Mouse (Mus musculus): ENCODE results near the gene Art3. TPM values are rescaled to one million over a fixed set of nuclear protein-coding genes. Genes with fewer than 3 reads are reported as not detected.

The Art3 gene
- polyA plus RNA-seq, 1 experiment from 2014 or later: 5.2 TPM

GRCm38 (mm10) chr5:92318119-92318518 lies 13.5 kb upstream of the Art3 start:
- H3K9ac ChIP-seq: no peak overlapping the region
- H3K9me3 ChIP-seq: no peaks in the 10 kb centered on the region
- 0 out of 2 replicates have a peak, but pooled peaks cover 5% of the 10 kb centered on the region for H3K4me1 ChIP-seq
- H3K4me2 ChIP-seq (replicated peaks): no peak overlapping the region
- no peak for ATAC-seq (ENCODE audit: low FRiP score, low read depth)
- H3K36me3 ChIP-seq: no peaks in the 10 kb centered on the region
- H3K4me3 ChIP-seq: no peak overlapping the region
- H3K27ac ChIP-seq: no peak overlapping the region
- WGBS: 76% methylated on average over 7 of the region's 7 CpGs
- H3K27me3 ChIP-seq: no peaks in the 10 kb centered on the region

DNA sequence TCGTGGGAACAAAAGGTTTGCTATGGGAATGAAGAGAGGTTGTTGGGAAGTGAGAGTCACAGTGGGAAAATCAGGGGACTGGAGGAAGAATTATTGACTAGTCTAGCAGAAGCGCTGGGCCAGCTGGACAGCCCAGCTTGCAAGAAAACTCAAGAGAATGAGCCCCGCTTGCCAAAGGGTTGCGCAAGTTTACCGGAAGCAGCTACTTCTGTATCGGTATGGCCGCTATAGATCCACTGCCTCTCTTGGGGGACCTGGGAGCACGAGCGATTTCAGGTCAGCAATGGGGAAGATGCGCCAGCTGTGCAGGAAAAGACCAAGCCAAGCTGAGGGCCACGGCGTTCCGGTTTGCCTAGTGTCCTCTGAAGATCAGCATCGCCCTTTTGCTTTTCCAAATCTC lies 13.0 kb upstream of the Art3 start:
- no peaks in the 10 kb centered on the region for H3K27me3 ChIP-seq
- no peak overlapping the region for H3K4me3 ChIP-seq
- H3K9ac ChIP-seq: no peak overlapping the region
- ATAC-seq (ENCODE audit: low FRiP score, low read depth): no peak
- no peaks in the 10 kb centered on the region for H3K36me3 ChIP-seq
- no peaks in the 10 kb centered on the region for H3K9me3 ChIP-seq
- WGBS: 92% methylated on average over 14 of the region's 14 CpGs
- H3K4me2 ChIP-seq (replicated peaks): no peak overlapping the region
- H3K4me1 ChIP-seq: 0 out of 2 replicates have a peak, but pooled peaks cover 5% of the 10 kb centered on the region
- no peak overlapping the region for H3K27ac ChIP-seq

GRCm38 (mm10) chr5:92321631-92322400 lies 9.8 kb upstream of the Art3 start:
- Histone ChIP-seq H3K9ac (no peak overlapping the region), H3K27ac (no peak overlapping the region), H3K36me3 (no peaks in the 10 kb centered on the region), H3K4me1 (0 out of 2 replicates have a peak, but pooled peaks cover 5% of the 10 kb centered on the region), H3K4me2 (replicated peaks) (no peak overlapping the region), H3K27me3 (no peaks in the 10 kb centered on the region), H3K9me3 (no peaks in the 10 kb centered on the region), H3K4me3 (no peak overlapping the region)
- WGBS: 45% methylated on average over 8 of the region's 8 CpGs
- no peak for ATAC-seq (ENCODE audit: low FRiP score, low read depth)

GRCm38 (mm10) chr5:92322612-92323011 lies 9.0 kb upstream of the Art3 start:
- H3K4me1 ChIP-seq: 0 out of 2 replicates have a peak, but pooled peaks cover 5% of the 10 kb centered on the region
- no peak overlapping the region for H3K27ac ChIP-seq
- H3K4me3 ChIP-seq: no peak overlapping the region
- H3K9me3 ChIP-seq: no peaks in the 10 kb centered on the region
- ATAC-seq (ENCODE audit: low FRiP score, low read depth): no peak
- no peaks in the 10 kb centered on the region for H3K36me3 ChIP-seq
- no peak overlapping the region for H3K9ac ChIP-seq
- 76% methylated on average over 4 of the region's 4 CpGs for WGBS
- no peak overlapping the region for H3K4me2 ChIP-seq (replicated peaks)
- no peaks in the 10 kb centered on the region for H3K27me3 ChIP-seq

GRCm38 (mm10) chr5:92323264-92323663 lies 8.4 kb upstream of the Art3 start:
- WGBS: 67% methylated on average over 5 of the region's 5 CpGs
- ATAC-seq (ENCODE audit: low FRiP score, low read depth): peak; percentile 59; the same call in 1 of the 2 replicates
- no peak overlapping the region for H3K4me2 ChIP-seq (replicated peaks)
- H3K27me3 ChIP-seq: no peaks in the 10 kb centered on the region
- H3K4me1 ChIP-seq: 0 out of 2 replicates have a peak, but pooled peaks cover 5% of the 10 kb centered on the region
- no peak overlapping the region for H3K27ac ChIP-seq
- H3K4me3 ChIP-seq: no peak overlapping the region
- no peaks in the 10 kb centered on the region for H3K36me3 ChIP-seq
- H3K9ac ChIP-seq: no peak overlapping the region
- H3K9me3 ChIP-seq: no peaks in the 10 kb centered on the region

- Histone ChIP-seq H3K4me3 (no peak overlapping the region), H3K4me1 (peaks cover 4% of the 10 kb centered on the region), H3K36me3 (no peaks in the 10 kb centered on the region), H3K9me3 (no peaks in the 10 kb centered on the region), H3K27me3 (no peaks in the 10 kb centered on the region), H3K4me2 (replicated peaks) (no peak overlapping the region), H3K27ac (no peak overlapping the region), H3K9ac (no peak overlapping the region)
- 83% methylated on average over 6 of the region's 6 CpGs for WGBS
- ATAC-seq (ENCODE audit: low FRiP score, low read depth): no peak
Measured at GRCm38 (mm10) chr5:92327367-92327766, 4.3 kb upstream of the Art3 start.

GRCm38 (mm10) chr5:92327929-92328328 lies 3.7 kb upstream of the Art3 start, which contains the start of gene Cxcl9:
TSS of gene Cxcl9 (minus strand) at chr5:92328079.
- ATAC-seq (ENCODE audit: low FRiP score, low read depth): no peak
- H3K9me3 ChIP-seq: no peaks in the 10 kb centered on the region
- H3K4me1 ChIP-seq: peaks cover 4% of the 10 kb centered on the region
- no peak within 1 kb of the TSS for H3K27ac ChIP-seq
- H3K27me3 ChIP-seq: no peaks in the 10 kb centered on the region
- no peak within 1 kb of the TSS for H3K4me3 ChIP-seq
- H3K36me3 ChIP-seq: no peaks in the 10 kb centered on the region
- WGBS: 67% methylated on average over 7 of the region's 7 CpGs
- no peak within 1 kb of the TSS for H3K9ac ChIP-seq
- no peak within 1 kb of the TSS for H3K4me2 ChIP-seq (replicated peaks)

DNA sequence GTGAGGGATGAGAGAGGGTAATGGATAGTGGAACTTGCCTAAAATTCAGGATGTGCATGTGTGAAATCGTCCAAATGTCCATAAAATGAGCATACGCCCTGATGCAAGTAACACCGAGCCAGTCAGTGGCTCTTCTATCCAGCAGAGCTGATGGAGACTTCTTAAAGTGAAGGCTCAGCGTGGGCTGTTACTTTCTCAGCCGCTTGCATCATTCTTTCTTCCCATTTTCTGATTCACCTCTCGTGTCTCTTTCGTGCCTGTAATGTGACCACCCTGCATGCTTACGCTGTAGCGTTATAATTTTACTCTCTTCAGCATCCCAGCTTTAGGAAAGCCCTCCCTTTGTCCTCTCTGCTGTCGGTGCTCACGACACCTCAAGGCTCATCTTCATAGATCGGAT lies 505 bp upstream of the Art3 start:
- ATAC-seq (ENCODE audit: low FRiP score, low read depth): no peak
- Histone ChIP-seq H3K4me3 (no peak overlapping the region), H3K9me3 (no peaks in the 10 kb centered on the region), H3K27ac (no peak overlapping the region), H3K9ac (no peak overlapping the region), H3K4me1 (peaks cover 4% of the 10 kb centered on the region), H3K4me2 (replicated peaks) (no peak overlapping the region), H3K36me3 (no peaks in the 10 kb centered on the region), H3K27me3 (no peaks in the 10 kb centered on the region)
- 85% methylated on average over 12 of the region's 12 CpGs for WGBS

- no peaks in the 10 kb centered on the region for H3K27me3 ChIP-seq
- H3K4me2 ChIP-seq (replicated peaks): no peak overlapping the region
- H3K4me3 ChIP-seq: no peak overlapping the region
- no peak overlapping the region for H3K9ac ChIP-seq
- ATAC-seq (ENCODE audit: low FRiP score, low read depth): peak; percentile 91
- no peaks in the 10 kb centered on the region for H3K36me3 ChIP-seq
- 52% methylated on average over 9 of the region's 9 CpGs for WGBS
- H3K27ac ChIP-seq: no peak overlapping the region; the same call in 1 of the 2 replicates
- H3K4me1 ChIP-seq: peaks cover 4% of the 10 kb centered on the region
- H3K9me3 ChIP-seq: no peaks in the 10 kb centered on the region
Measured at GRCm38 (mm10) chr5:92332359-92332840, 773 bp downstream of the Art3 start.

DNA sequence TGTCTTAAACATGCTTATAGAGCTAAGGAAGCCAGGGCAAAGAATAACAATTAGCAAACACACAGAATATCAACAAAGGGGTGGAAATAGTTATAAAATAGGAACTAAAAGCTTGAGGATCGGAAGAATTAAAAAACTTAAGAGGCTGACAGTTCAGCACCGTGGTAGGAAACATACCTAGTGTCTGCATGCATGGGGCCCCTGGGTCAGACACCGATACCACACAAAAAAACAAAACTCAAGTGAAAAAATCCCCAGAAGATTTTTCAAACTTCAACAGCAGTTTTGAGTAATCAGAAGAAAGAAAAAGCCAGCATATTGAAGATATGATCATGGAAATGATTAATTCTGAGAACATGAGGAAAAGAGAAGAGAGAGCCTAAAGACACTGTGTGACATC lies 5.1 kb downstream of the Art3 start:
- no peaks in the 10 kb centered on the region for H3K9me3 ChIP-seq
- no peak overlapping the region for H3K27ac ChIP-seq
- no peak overlapping the region for H3K4me3 ChIP-seq
- H3K36me3 ChIP-seq: no peaks in the 10 kb centered on the region
- H3K4me2 ChIP-seq (replicated peaks): no peak overlapping the region
- no peak overlapping the region for H3K9ac ChIP-seq
- WGBS: 80% methylated on average over 3 of the region's 3 CpGs
- no peak for ATAC-seq (ENCODE audit: low FRiP score, low read depth)
- no peaks in the 10 kb centered on the region for H3K27me3 ChIP-seq
- H3K4me1 ChIP-seq: peaks cover 3% of the 10 kb centered on the region

GRCm38 (mm10) chr5:92340606-92341005 lies 9.0 kb downstream of the Art3 start:
- no peaks in the 10 kb centered on the region for H3K4me1 ChIP-seq
- no peak overlapping the region for H3K27ac ChIP-seq
- no peak overlapping the region for H3K4me3 ChIP-seq
- no peaks in the 10 kb centered on the region for H3K9me3 ChIP-seq
- H3K4me2 ChIP-seq (replicated peaks): no peak overlapping the region
- no peaks in the 10 kb centered on the region for H3K36me3 ChIP-seq
- H3K27me3 ChIP-seq: no peaks in the 10 kb centered on the region
- no peak overlapping the region for H3K9ac ChIP-seq
- ATAC-seq (ENCODE audit: low FRiP score, low read depth): no peak
- whole genome bisulfite sequencing: 64% methylated on average over 4 of the region's 4 CpGs

DNA sequence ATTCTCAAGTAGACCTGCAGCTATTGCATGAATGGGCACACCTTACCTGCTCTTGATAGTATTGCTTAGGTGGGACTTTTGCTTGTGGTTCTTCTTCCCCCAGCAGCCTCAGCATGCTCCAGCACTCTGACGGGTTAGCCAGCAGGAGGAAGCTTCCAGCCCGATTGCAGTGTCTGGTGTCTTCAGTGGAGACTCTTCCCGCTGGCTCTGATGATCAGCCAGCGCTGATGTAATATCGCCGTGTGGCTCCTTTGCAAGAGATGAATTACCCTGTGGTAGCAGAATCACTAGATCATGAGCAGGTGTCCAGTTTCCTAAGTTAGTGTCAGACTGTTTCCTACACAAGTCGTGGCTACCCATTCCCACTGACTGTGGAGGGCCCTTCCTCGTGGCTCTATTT lies 13.4 kb downstream of the Art3 start:
- Histone ChIP-seq H3K4me1 (peaks cover 11% of the 10 kb centered on the region; the same call in 1 of the 2 replicates), H3K9me3 (no peaks in the 10 kb centered on the region), H3K27me3 (peaks cover 9% of the 10 kb centered on the region), H3K27ac (no peak overlapping the region), H3K36me3 (no peaks in the 10 kb centered on the region), H3K4me3 (no peak overlapping the region), H3K4me2 (replicated peaks) (no peak overlapping the region), H3K9ac (no peak overlapping the region)
- ATAC-seq (ENCODE audit: low FRiP score, low read depth): no peak
- WGBS: 81% methylated on average over 8 of the region's 8 CpGs

Measured in limb, embryonic 13.5 days (tissue).